Mouse (Mus musculus): ENCODE measurements around the gene Cmah.

- no peak for TF ChIP-seq CTCF (conservative IDR thresholded peaks at IDR 0.05; ENCODE audit: low read length)
- no peak for TF ChIP-seq POU5F1 (IDR thresholded peaks at IDR 0.05; ENCODE audit: borderline replicate concordance, low read length)
- TF ChIP-seq NANOG (IDR thresholded peaks at IDR 0.05; ENCODE audit: borderline replicate concordance, low read length), result no peak
Measured at GRCm38 (mm10) chr13:24479516-24479915, 152.3 kb downstream of the Cmah start.

Measured in E14TG2a.4 (cell line).